Mouse (Mus musculus) midbrain, postnatal 0 days (tissue): ENCODE measurements at regions not wholly inside any gene's neighbourhood (a gene's known extent, or its start where the extent isn't known, plus 50 kb on each side); places are given as distances from the start of the nearest gene placed in this dataset.

Source experiments
- ATAC-seq: fragments of 200-750 bp; cut with Nextera tagmentation; 2 replicates; pipeline ENCODE4 v1.8.0; 2017; ENCODE audit warnings: moderate number of reproducible peaks, mild to moderate bottlenecking, moderate TSS enrichment, moderate library complexity; ENCODE audit not compliant: low FRiP score
- DNase-seq: peaks from one replicate; pipeline ENCODE4 v3.0.0-alpha.2; 2015; ENCODE audit warnings: low spot score
- H3K27ac ChIP-seq: fragments of 300-500 bp; sonication (generic); 2 replicates; pipeline ENCODE4 v1.5.1; 2014; ENCODE audit warnings: low read depth, mild to moderate bottlenecking, low read length, mixed read lengths
- H3K27me3 ChIP-seq: fragments of 300-500 bp; sonication (generic); 2 replicates; pipeline ENCODE4 v1.6.1; 2014; ENCODE audit warnings: low read length, control low read depth, mixed read lengths; ENCODE audit not compliant: insufficient read depth
- H3K36me3 ChIP-seq: fragments of 300-500 bp; sonication (generic); 2 replicates; pipeline ENCODE4 v1.6.1; 2014; ENCODE audit warnings: low read length, control low read depth, mixed read lengths; ENCODE audit not compliant: insufficient read depth
- H3K4me1 ChIP-seq: fragments of 300-500 bp; sonication (generic); 2 replicates; pipeline ENCODE4 v1.6.1; 2014; ENCODE audit warnings: mild to moderate bottlenecking, control low read depth, antibody characterized with exemption, low read length, mixed read lengths; ENCODE audit not compliant: insufficient read depth
- H3K4me2 ChIP-seq: fragments of 300-500 bp; sonication (generic); 2 replicates; pipeline ENCODE4 v1.6.1; 2014; ENCODE audit warnings: low read depth, mild to moderate bottlenecking, low read length, mixed read lengths; ENCODE audit not compliant: poor library complexity, severe bottlenecking
- H3K4me3 ChIP-seq: fragments of 300-500 bp; sonication (generic); 2 replicates; pipeline ENCODE4 v1.5.1; 2014; ENCODE audit warnings: low read depth, mild to moderate bottlenecking, low read length, moderate library complexity
- H3K9ac ChIP-seq: fragments of 300-500 bp; sonication (generic); replicated peaks from 2 replicates; pipeline ENCODE4 v1.6.1; 2014; ENCODE audit warnings: mild to moderate bottlenecking, low read length, moderate library complexity, mixed read lengths; ENCODE audit not compliant: poor library complexity, severe bottlenecking
- H3K9me3 ChIP-seq: fragments of 300-500 bp; sonication (generic); 2 replicates; pipeline ENCODE4 v1.6.1; 2016; ENCODE audit warnings: low read length, control low read depth
- CTCF ChIP-seq: IDR thresholded peaks from 2 replicates; pipeline ENCODE4 v1.5.1; 2016; ENCODE audit warnings: antibody characterized with exemption, mild to moderate bottlenecking
- WGBS: fragments of 180-500 bp; shearing (Covaris S2); extraction: QIAGEN DNeasy Blood & Tissue Kit; methylation state at CpG from one replicate; pipeline ENCODE4 v1.1.7; 2014; 5-methylcytosine and 5-hydroxymethylcytosine counted together

DNA sequence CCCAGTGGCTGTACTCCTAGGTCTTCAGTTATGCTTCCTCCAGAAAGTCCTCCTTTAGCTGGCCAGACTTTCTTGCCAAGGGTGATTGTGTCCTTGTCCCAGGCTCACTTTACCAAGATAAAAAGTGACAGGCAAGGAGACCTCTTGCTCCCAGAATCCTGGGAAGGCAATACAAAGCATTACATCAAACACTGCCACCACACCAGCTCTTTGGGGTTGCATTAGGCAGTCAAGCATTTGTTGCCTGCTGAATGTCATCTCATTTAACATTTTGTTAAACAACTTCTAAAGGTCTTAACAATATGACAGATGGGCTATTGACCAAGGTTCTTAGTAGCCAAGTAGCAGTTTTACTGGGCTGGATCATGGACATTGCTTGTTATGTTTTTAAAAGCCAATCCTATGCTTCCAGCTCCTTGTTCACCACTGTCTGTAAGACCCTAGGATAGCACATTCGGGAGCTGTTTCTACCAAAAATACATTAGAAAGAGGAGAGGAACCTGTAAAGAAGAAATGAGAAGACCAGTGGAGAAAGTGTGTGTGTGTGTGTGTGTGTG, 102.4 kb downstream of the C1d start:
- H3K27me3 ChIP-seq: no peaks in the 10 kb centered on the region
- no peak overlapping the region for H3K4me3 ChIP-seq
- no peaks in the 10 kb centered on the region for H3K9me3 ChIP-seq
- H3K27ac ChIP-seq: no peak overlapping the region
- no peaks in the 10 kb centered on the region for H3K4me1 ChIP-seq
- no peak overlapping the region for H3K4me2 ChIP-seq
- H3K9ac ChIP-seq: no peak overlapping the region
- DNase-seq (no peak), ATAC-seq (no peak)
- TF ChIP-seq CTCF: no peak
- H3K36me3 ChIP-seq: no peaks in the 10 kb centered on the region
- 46% methylated on average over 1 of the region's 1 CpGs for WGBS

DNA sequence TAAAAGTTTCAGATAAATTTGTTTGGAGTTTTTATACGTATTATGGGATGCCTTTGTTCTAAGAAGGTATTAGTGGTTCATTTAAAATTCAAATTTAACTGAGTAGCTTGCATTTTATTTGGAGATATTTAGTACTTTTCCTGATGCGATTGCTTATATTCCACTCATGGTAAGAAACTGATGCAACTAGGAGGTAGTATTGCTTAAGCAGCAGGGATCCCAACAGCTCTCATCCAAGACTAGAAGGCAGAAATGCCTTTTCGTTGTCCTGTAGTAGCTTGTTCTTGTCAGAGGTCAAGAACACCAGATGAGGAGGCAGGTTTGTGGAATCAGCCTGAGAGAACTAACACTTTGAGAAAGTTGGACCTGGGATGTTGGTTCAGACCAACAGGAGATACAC, 120.5 kb downstream of the C1d start:
- H3K9me3 ChIP-seq: no peaks in the 10 kb centered on the region

DNA sequence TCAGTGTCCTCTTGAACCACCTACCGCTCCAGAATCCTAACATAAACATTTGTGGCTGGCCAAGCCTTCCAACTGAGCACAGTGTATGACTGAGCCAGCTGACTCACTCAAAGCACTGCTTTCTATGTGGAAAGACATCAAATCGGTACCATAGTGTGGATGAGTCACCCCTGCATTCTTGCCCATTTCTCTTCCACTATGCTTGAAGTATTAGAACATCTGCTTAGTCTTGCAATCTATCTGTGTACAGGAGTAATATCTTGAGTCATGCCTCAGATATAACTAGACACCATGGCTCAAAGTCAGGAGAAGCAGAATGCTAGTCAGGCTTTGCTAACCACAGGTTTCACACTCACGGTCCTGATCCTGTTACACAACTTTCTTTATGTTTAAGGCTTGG, 129.4 kb downstream of the C1d start:
- Histone ChIP-seq H3K4me2 (no peak overlapping the region), H3K36me3 (no peaks in the 10 kb centered on the region), H3K4me3 (no peak overlapping the region), H3K4me1 (no peaks in the 10 kb centered on the region), H3K27ac (no peak overlapping the region), H3K9ac (no peak overlapping the region), H3K27me3 (no peaks in the 10 kb centered on the region), H3K9me3 (no peaks in the 10 kb centered on the region)
- DNase-seq (no peak), ATAC-seq (no peak)
- TF ChIP-seq CTCF: no peak
- 75% methylated on average over 3 of the region's 3 CpGs for WGBS

More for the DNA sequence above, 120.5 kb downstream of the C1d start:
- TF ChIP-seq CTCF: no peak
- Histone ChIP-seq H3K27ac (no peak overlapping the region), H3K9ac (no peak overlapping the region), H3K4me1 (no peaks in the 10 kb centered on the region), H3K4me3 (no peak overlapping the region), H3K36me3 (no peaks in the 10 kb centered on the region), H3K27me3 (no peaks in the 10 kb centered on the region), H3K4me2 (no peak overlapping the region)
- ATAC-seq (no peak), DNase-seq (no peak)
- 78% methylated on average over 3 of the region's 3 CpGs for WGBS

DNA sequence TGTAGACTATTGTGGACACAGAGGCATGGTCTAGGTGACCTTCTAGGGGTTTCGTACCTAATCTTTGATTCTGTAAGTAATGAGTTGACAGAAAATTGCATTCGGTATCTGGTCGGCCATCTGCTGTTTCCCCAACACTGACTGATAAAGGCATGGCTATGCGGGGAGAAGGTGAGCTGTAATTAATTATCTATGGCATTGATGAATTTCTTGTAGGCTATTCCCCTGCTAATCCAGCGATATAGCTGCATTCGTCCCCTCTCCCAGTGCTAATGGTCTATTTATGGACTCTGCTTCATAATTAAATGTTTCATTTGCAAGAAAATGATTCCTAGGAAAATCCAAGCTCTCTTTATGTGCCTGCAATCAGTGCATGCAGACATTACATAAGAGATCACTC, 136.5 kb downstream of the C1d start:
- H3K36me3 ChIP-seq: no peaks in the 10 kb centered on the region
- no peak overlapping the region for H3K4me2 ChIP-seq
- H3K9me3 ChIP-seq: no peaks in the 10 kb centered on the region
- no peak for TF ChIP-seq CTCF
- no peak overlapping the region for H3K9ac ChIP-seq
- H3K4me1 ChIP-seq: 0 out of 2 replicates have a peak, but pooled peaks cover 3% of the 10 kb centered on the region
- WGBS: 58% methylated on average over 6 of the region's 6 CpGs
- no peak overlapping the region for H3K27ac ChIP-seq
- DNase-seq (peak; percentile 32), ATAC-seq (no peak)
- no peaks in the 10 kb centered on the region for H3K27me3 ChIP-seq
- no peak overlapping the region for H3K4me3 ChIP-seq

DNA sequence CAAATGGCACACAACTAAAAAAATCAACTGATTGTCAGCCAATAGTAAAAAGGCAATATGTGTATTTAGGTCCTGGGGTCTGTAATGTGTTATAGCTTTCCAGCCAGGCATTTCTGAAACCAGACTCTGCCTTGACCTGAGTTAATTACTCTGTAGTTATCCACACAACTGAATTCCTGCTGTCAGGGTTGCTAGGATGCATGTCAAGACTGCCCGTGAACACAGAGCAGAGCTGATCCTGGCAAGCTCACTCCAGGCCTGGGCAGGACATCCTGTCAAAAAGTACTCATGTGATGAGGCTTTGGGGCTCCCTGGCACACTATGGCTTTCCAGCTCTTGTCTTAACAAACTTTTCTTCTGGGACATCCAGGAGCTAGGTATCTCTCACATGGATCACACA, 157.2 kb downstream of the C1d start:
- Histone ChIP-seq H3K27ac (no peak overlapping the region), H3K4me2 (no peak overlapping the region), H3K36me3 (no peaks in the 10 kb centered on the region), H3K4me3 (no peak overlapping the region), H3K4me1 (no peaks in the 10 kb centered on the region), H3K9me3 (no peaks in the 10 kb centered on the region), H3K27me3 (no peaks in the 10 kb centered on the region), H3K9ac (no peak overlapping the region)
- DNase-seq: peak; percentile 60
- 17% methylated on average over 1 of the region's 1 CpGs for WGBS
- no peak for ATAC-seq
- TF ChIP-seq CTCF: no peak

DNA sequence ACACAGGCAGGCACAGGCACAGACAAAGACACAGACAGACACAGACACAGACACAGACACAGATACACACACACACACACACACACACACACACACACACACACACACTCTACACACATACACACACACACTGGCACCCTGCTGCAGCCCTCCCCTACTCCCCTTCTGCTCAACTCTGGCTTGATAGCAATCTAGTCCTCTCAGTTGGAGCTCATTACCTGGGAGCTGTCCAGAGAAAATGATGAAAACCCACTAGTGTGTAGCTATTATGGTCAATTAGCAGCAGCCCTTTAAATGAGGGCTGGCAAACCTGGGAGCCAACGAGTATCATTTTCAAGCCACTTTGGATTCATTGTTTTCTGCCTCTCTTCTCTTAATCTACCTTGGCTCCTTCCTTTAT, 157.8 kb downstream of the C1d start:
- no peak overlapping the region for H3K9ac ChIP-seq
- H3K4me1 ChIP-seq: no peaks in the 10 kb centered on the region
- no peak for ATAC-seq
- no peak overlapping the region for H3K27ac ChIP-seq
- H3K9me3 ChIP-seq: no peaks in the 10 kb centered on the region
- no peak for TF ChIP-seq CTCF
- H3K27me3 ChIP-seq: no peaks in the 10 kb centered on the region
- peak; percentile 37 for DNase-seq
- H3K36me3 ChIP-seq: no peaks in the 10 kb centered on the region
- 47% methylated on average over 1 of the region's 1 CpGs for WGBS
- no peak overlapping the region for H3K4me2 ChIP-seq
- H3K4me3 ChIP-seq: no peak overlapping the region
